Mouse (Mus musculus) midbrain, embryonic 11.5 days (tissue): Measurements from ENCODE around the gene Trpm3. TPM values are rescaled to one million over a fixed set of nuclear protein-coding genes. Genes with fewer than 3 reads are reported as not detected.

ENCODE experiments used
- ATAC-seq: fragments of 200-750 bp; cut with Nextera tagmentation; 2 replicates; pipeline ENCODE4 v1.8.0; 2017; ENCODE audit warnings: moderate TSS enrichment, moderate library complexity; ENCODE audit not compliant: low FRiP score
- DNase-seq: peaks from one replicate; pipeline ENCODE4 v3.0.0; 2015; ENCODE audit warnings: low spot score; ENCODE audit errors: missing footprints
- H3K27ac ChIP-seq: fragments of 300-500 bp; sonication (generic); 2 replicates; pipeline ENCODE4 v1.5.1; 2014; ENCODE audit warnings: low read depth, low read length
- H3K27me3 ChIP-seq: fragments of 300-500 bp; sonication (generic); 2 replicates; pipeline ENCODE4 v1.6.1; 2014; ENCODE audit warnings: mild to moderate bottlenecking, low read length, moderate library complexity, mixed read lengths; ENCODE audit not compliant: control insufficient read depth, insufficient read depth
- H3K36me3 ChIP-seq: fragments of 300-500 bp; sonication (generic); 2 replicates; pipeline ENCODE4 v1.6.1; 2014; ENCODE audit warnings: mild to moderate bottlenecking, low read length, moderate library complexity, mixed read lengths; ENCODE audit not compliant: control insufficient read depth, insufficient read depth
- H3K4me1 ChIP-seq: fragments of 300-500 bp; sonication (generic); 2 replicates; pipeline ENCODE4 v1.6.1; 2014; ENCODE audit warnings: low read length; ENCODE audit not compliant: control insufficient read depth, insufficient read depth
- H3K4me2 ChIP-seq: fragments of 300-500 bp; sonication (generic); 2 replicates; pipeline ENCODE4 v1.6.1; 2014; ENCODE audit warnings: mild to moderate bottlenecking, moderate library complexity
- H3K4me3 ChIP-seq: fragments of 300-500 bp; sonication (generic); 2 replicates; pipeline ENCODE4 v1.5.1; 2014; ENCODE audit warnings: low read depth, low read length
- H3K9ac ChIP-seq: fragments of 300-500 bp; sonication (generic); 2 replicates; pipeline ENCODE4 v1.6.1; 2014; ENCODE audit warnings: low read length
- H3K9me3 ChIP-seq: fragments of 300-500 bp; sonication (generic); 2 replicates; pipeline ENCODE4 v1.6.1; 2016; ENCODE audit warnings: low read length; ENCODE audit not compliant: control insufficient read depth
- WGBS: fragments of 180-500 bp; shearing (Covaris S2); extraction: QIAGEN DNeasy Blood & Tissue Kit; methylation state at CpG from one replicate; pipeline ENCODE4 v1.1.7; 2014; 5-methylcytosine and 5-hydroxymethylcytosine counted together
- polyA plus RNA-seq: library from polyadenylated mRNA; unstranded; fragments of >200 nt; fragmentation: Nextera tagmentation; extraction: Ambion mirVana; gene quantifications from 2 replicates; pipeline ENCODE4 v1.2.1, GENCODE M21; 2014

The Trpm3 gene
- polyA plus RNA-seq, 1 experiment from 2014 or later = 4.3 TPM

GRCm38 (mm10) chr19:22883154-22883553, 744.3 kb downstream of the Trpm3 start:
- WGBS = 91% methylated on average over 7 of the region's 7 CpGs

GRCm38 (mm10) chr19:22883744-22884317, 745.0 kb downstream of the Trpm3 start:
- Histone ChIP-seq H3K9me3 (no peaks in the 10 kb centered on the region), H3K27ac (no peak overlapping the region), H3K4me1 (no peaks in the 10 kb centered on the region), H3K27me3 (no peaks in the 10 kb centered on the region), H3K9ac (no peak overlapping the region), H3K4me3 (no peak overlapping the region), H3K4me2 (peak overlapping the region; percentile 41; the same call in 1 of the 2 replicates), H3K36me3 (no peaks in the 10 kb centered on the region)
- 25% methylated on average over 18 of the region's 18 CpGs for WGBS
- DNase-seq (peak; percentile 87), ATAC-seq (peak; percentile 89)

More at GRCm38 (mm10) chr19:22883154-22883553, 744.3 kb downstream of the Trpm3 start:
- Histone ChIP-seq H3K9me3 (no peaks in the 10 kb centered on the region), H3K27ac (no peak overlapping the region), H3K4me2 (no peak overlapping the region), H3K36me3 (no peaks in the 10 kb centered on the region), H3K27me3 (no peaks in the 10 kb centered on the region), H3K9ac (no peak overlapping the region), H3K4me3 (no peak overlapping the region), H3K4me1 (no peaks in the 10 kb centered on the region)
- DNase-seq (no peak), ATAC-seq (no peak)

GRCm38 (mm10) chr19:22884357-22884756, 745.5 kb downstream of the Trpm3 start:
- no peaks in the 10 kb centered on the region for H3K27me3 ChIP-seq
- no peak overlapping the region for H3K27ac ChIP-seq
- H3K4me3 ChIP-seq = no peak overlapping the region
- DNase-seq (peak; percentile 88), ATAC-seq (peak; percentile 78; the same call in 1 of the 2 replicates)
- no peak overlapping the region for H3K9ac ChIP-seq
- no peaks in the 10 kb centered on the region for H3K9me3 ChIP-seq
- H3K4me1 ChIP-seq = no peaks in the 10 kb centered on the region
- peak overlapping the region; percentile 41; the same call in 1 of the 2 replicates for H3K4me2 ChIP-seq
- WGBS = 50% methylated on average over 11 of the region's 11 CpGs
- H3K36me3 ChIP-seq = no peaks in the 10 kb centered on the region

GRCm38 (mm10) chr19:22885051-22885450, 746.2 kb downstream of the Trpm3 start:
- DNase-seq (no peak), ATAC-seq (no peak)
- Histone ChIP-seq H3K9ac (no peak overlapping the region), H3K36me3 (no peaks in the 10 kb centered on the region), H3K4me2 (no peak overlapping the region), H3K4me1 (no peaks in the 10 kb centered on the region), H3K4me3 (no peak overlapping the region), H3K27me3 (no peaks in the 10 kb centered on the region), H3K27ac (no peak overlapping the region), H3K9me3 (no peaks in the 10 kb centered on the region)
- WGBS = 92% methylated on average over 5 of the region's 5 CpGs

GRCm38 (mm10) chr19:22901892-22902291, 763.0 kb downstream of the Trpm3 start:
- no peaks in the 10 kb centered on the region for H3K9me3 ChIP-seq
- ATAC-seq = no peak
- H3K4me3 ChIP-seq = no peak overlapping the region
- H3K9ac ChIP-seq = no peak overlapping the region
- H3K27me3 ChIP-seq = no peaks in the 10 kb centered on the region
- no peaks in the 10 kb centered on the region for H3K36me3 ChIP-seq
- 85% methylated on average over 7 of the region's 7 CpGs for WGBS
- no peak for DNase-seq
- H3K4me1 ChIP-seq = no peaks in the 10 kb centered on the region
- H3K27ac ChIP-seq = no peak overlapping the region
- H3K4me2 ChIP-seq = no peak overlapping the region

GRCm38 (mm10) chr19:22902386-22902785, 763.5 kb downstream of the Trpm3 start:
- Histone ChIP-seq H3K9ac (no peak overlapping the region), H3K36me3 (no peaks in the 10 kb centered on the region), H3K9me3 (no peaks in the 10 kb centered on the region), H3K27me3 (no peaks in the 10 kb centered on the region), H3K27ac (no peak overlapping the region), H3K4me2 (no peak overlapping the region), H3K4me3 (no peak overlapping the region), H3K4me1 (no peaks in the 10 kb centered on the region)
- ATAC-seq (no peak), DNase-seq (no peak)
- WGBS = 94% methylated on average over 6 of the region's 6 CpGs

GRCm38 (mm10) chr19:22905066-22905482, 766.2 kb downstream of the Trpm3 start:
- Histone ChIP-seq H3K4me3 (no peak overlapping the region), H3K4me2 (no peak overlapping the region), H3K27me3 (no peaks in the 10 kb centered on the region), H3K9ac (no peak overlapping the region), H3K27ac (no peak overlapping the region), H3K9me3 (no peaks in the 10 kb centered on the region), H3K4me1 (no peaks in the 10 kb centered on the region), H3K36me3 (no peaks in the 10 kb centered on the region)
- ATAC-seq (no peak), DNase-seq (no peak)
- 89% methylated on average over 11 of the region's 11 CpGs for WGBS

- 86% methylated on average over 6 of the region's 6 CpGs for WGBS
- no peaks in the 10 kb centered on the region for H3K9me3 ChIP-seq
- H3K27me3 ChIP-seq = no peaks in the 10 kb centered on the region
- H3K9ac ChIP-seq = no peak overlapping the region
- H3K27ac ChIP-seq = no peak overlapping the region
- ATAC-seq (no peak), DNase-seq (no peak)
- H3K4me2 ChIP-seq = no peak overlapping the region
- H3K4me3 ChIP-seq = no peak overlapping the region
- no peaks in the 10 kb centered on the region for H3K4me1 ChIP-seq
- no peaks in the 10 kb centered on the region for H3K36me3 ChIP-seq
These were observed 771.8 kb downstream of the Trpm3 start for GRCm38 (mm10) chr19:22910686-22911085.

GRCm38 (mm10) chr19:22912971-22913370, 774.1 kb downstream of the Trpm3 start:
- Histone ChIP-seq H3K4me2 (no peak overlapping the region), H3K4me1 (no peaks in the 10 kb centered on the region), H3K9ac (no peak overlapping the region), H3K27me3 (no peaks in the 10 kb centered on the region), H3K9me3 (no peaks in the 10 kb centered on the region), H3K4me3 (no peak overlapping the region), H3K27ac (no peak overlapping the region), H3K36me3 (no peaks in the 10 kb centered on the region)
- no peak for ATAC-seq
- 90% methylated on average over 4 of the region's 4 CpGs for WGBS
- DNase-seq = no peak
